Mouse (Mus musculus) layer of hippocampus, adult 9-10 months (tissue): ENCODE measurements around the gene Polr2a.
"Not testable (repeated sequence)": the region's sequence is repeated elsewhere in the genome, so short reads cannot be mapped to it uniquely, and the experiment has no call there.

Source experiments
- DNase-seq: peaks from one replicate; pipeline ENCODE4 v3.0.0; 2022; ENCODE audit warnings: low spot score

Gene Polr2a

DNA sequence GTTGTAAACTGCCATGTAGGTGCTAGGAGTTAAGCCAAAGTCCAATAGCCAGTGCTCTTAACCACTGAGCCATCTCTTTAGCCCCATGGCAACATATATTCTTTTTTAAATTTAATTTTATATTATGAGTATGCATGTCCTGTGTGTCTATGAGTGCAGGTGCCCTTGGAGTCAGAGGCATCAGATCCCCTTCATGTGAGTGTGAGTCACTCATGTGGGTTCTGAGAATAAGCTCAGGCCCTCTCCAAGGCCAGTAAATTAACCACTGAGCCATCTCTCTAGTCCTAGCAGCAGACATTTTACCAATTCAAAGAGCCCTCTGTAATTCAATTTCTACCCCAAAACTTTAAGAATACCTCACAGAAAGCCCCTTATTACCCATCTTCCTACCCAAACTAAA is 5.8 kb downstream of the Polr2a start:
- no peak for DNase-seq

- no peak for DNase-seq
These were observed 6.8 kb downstream of the Polr2a start for GRCm38 (mm10) chr11:69751635-69752034.

GRCm38 (mm10) chr11:69731408-69731807 is 27.0 kb downstream of the Polr2a start:
- not testable (repeated sequence) for DNase-seq

GRCm38 (mm10) chr11:69729063-69729462 is 29.4 kb downstream of the Polr2a start:
- DNase-seq = no peak

DNA sequence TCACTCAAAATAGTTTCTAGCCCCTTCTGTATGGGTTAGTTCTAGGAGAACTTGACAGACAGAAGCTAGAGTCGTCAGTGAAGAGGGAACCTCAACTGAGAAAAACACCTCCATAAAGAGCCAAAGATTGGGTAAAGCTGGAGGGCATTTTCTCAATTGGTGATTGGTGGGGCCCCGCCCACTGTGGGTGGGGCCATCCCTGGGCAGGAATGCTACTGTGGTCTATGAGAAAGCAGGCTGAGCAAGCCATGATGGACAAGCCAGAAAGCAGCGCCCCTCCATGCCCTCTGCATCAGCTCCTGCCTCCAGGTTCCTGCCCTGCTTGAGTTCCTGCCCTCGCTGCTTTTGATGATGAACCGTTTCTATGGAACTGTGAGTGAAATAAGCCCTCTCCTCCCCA is 32.5 kb downstream of the Polr2a start:
- no peak for DNase-seq

DNA sequence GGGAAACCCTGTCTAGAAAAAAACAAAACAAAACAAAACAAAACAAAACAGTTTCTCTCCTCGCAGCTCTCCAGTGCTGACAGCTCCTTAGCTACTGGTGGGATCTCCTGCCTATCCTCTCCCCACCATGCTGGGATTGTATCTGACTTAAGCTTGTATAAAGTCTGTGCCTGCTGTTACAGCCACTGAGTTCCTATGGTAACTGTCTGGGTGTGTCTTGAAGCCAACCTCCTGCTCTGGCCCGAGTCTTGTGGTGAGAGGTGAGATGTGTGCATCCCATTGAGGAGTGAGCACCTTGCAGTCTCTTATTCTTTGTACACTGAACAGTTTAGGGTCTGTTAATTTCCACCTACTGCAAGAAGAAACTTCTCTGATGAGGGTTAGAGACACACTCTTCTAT is 35.4 kb downstream of the Polr2a start:
- no peak for DNase-seq

DNA sequence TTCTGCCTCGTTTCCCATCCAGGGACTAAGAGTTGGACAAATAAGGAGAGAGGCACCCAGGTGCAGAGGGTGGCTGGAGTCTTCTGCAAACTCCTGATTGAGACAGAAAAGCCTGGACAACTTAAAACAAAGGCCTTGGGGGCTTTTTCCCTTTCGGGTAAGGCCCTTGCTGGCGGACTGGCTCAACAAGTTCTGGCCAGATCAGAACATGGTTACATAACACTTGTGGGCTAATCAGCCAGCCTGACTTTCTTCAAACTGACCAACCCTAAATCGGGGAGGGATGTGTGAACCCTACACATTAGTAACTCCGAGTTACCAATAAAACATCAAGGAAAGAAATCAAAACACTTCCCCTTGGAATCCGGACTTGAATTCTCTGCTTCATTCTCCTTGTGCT is 37.6 kb downstream of the Polr2a start:
- DNase-seq = no peak

DNA sequence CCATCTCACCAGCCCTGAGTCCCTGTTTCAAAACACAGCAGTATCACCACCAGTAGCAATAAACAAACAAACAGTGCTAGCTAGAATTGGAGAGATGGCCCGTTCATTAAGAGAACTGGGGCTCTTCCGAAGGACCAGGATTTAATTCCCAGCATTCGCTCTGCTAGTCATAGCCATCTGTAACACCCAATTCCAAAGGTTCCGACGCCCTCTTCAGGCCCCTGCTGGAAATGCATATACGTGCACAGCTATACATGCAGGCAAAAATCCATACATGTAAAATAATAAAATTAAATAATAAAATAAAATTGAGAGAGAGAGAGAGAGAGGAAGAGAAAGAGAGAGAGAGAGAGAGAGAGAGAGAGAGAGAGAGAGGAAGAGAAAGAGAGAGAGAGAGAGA is 39.0 kb downstream of the Polr2a start:
- DNase-seq = no peak

GRCm38 (mm10) chr11:69718661-69719060 is 39.8 kb downstream of the Polr2a start:
- no peak for DNase-seq

DNA sequence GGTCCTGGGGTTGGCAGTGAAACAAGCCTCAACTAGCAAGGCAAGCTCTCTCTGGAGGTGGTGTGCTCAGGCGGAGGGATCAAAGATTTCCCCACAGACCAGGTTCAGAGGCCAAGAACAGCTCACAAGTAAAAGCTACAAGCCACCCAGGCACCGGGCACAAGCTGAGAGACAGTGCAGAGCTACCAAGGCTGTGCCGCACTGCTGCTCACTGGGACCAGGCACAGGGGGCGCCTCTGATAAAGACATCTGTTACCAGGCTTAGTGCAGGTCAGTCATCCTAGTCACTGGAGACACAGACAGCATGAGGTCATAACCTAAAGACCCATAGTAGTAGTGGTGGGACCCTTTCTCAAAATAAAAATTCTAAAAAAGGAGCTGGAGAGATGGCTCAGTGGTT is 41.5 kb downstream of the Polr2a start:
- DNase-seq = no peak

- DNase-seq = no peak
These were observed 42.5 kb downstream of the Polr2a start for GRCm38 (mm10) chr11:69715929-69716328.

- DNase-seq = no peak
These were observed 43.0 kb downstream of the Polr2a start for GRCm38 (mm10) chr11:69715482-69715881.

GRCm38 (mm10) chr11:69714636-69715329 is 43.7 kb downstream of the Polr2a start:
- DNase-seq = no peak

- no peak for DNase-seq
These were observed 45.3 kb downstream of the Polr2a start for GRCm38 (mm10) chr11:69712954-69713672.

- no peak for DNase-seq
These were observed 47.4 kb downstream of the Polr2a start for GRCm38 (mm10) chr11:69711082-69711481.

GRCm38 (mm10) chr11:69710470-69710869 is 48.0 kb downstream of the Polr2a start:
- DNase-seq = no peak

DNA sequence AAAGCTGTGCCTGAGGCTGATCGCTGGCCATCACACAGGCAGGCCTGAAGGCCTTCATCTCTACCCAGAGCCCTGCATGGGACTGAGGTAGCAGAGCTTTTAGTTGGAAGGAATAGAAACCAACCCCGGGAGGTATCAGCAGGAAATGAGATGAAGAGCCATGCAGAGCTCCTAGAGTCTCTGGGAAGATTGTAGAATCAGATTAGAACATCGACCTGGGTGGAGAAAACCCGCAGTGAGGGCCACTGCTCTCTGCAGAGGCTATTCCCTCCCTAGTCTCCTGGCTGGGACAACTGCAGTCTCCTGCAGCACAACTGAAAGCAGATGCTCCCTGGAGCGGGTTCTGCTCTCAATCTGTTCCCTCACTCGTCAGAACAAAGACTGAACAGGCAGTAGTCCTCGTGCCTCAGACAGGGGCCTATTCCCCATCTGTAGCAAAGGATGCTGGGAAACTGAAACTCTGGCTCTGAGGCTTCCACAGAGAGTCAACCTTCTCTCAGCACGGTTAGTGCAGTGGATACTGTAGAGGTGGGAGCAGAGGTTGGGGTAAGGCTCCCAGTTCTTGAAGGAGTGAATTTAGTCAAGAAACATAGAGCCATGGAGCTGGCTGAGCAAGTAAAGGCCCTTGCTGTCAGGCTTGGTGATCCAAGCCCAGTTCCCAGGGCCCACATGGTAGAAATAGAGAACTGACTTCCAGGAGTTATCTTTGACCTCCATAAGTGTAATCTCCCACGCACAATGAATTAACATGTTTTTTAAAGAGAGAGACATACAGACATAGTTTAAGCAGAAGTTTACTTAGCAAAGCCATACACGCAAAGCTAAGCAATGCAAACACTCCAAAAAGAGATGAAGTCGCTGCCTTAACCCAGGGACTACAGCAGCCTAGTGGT is 48.6 kb downstream of the Polr2a start:
- DNase-seq = no peak

- no peak for DNase-seq
These were observed 49.7 kb downstream of the Polr2a start for GRCm38 (mm10) chr11:69708614-69709265.

DNA sequence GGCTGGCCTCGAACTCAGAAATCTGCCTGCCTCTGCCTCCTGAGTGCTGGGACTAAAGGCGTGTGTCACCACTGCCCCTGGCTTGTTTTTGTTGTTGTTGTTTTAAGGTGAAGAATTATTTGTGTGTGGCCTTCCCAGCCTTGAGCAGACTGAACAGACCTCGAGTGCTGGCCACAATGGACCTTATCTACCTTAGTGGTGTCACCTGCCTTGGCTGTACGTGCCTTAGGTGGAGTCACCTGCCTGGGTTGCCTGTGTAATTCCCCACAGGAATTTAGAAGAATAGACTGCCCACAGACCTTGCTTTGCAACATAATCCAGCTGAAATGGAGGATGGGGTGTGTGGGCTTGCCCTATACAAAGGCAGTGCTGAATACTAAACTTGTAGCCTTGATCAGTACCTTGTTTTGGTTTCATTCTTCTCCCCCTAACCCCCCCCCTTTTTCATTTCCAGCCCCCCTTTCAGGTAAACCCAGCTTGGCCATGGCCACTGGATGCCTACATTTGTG is 50.5 kb downstream of the Polr2a start:
- DNase-seq = no peak

GRCm38 (mm10) chr11:69707480-69707847 is 51.0 kb downstream of the Polr2a start:
- no peak for DNase-seq

DNA sequence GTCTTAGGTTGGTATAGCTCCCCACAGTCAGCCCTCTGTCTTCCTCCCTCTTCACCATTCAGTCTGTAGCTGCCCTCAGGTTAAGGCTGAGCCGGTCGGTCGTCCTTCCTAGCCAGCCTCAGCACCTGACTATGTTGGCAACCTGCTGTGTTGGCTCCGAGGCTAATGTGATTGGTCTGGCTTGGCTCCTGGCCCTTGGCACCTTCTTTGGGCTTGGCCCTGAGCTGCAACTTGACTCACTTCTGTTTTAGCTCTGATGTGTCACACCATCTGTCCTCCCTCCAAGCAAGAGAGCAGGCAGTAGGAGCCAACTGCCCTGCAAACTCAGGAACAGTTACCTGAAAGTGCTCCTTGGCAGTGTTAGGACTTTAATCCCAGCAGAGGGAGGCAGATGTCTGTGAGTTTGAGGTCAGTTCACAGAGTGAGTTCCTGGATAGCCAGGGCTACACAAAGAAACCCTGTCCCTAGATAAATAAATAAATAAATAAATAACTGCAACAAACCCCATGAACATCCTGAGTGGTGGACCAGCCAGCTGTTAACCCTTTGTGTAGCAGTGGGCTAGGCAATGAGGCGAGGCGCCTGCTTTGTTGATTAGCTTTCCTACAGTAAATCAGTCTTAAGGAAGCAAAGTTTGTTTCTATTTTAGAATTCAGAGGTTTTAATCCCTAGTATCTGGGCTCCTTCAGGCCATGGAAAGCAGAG is 51.5 kb downstream of the Polr2a start:
- no peak for DNase-seq
